Mouse (Mus musculus) cerebellum, postnatal 4 days (tissue): ENCODE measurements around the gene Iglon5.

Experiments used
- DNase-seq, 2 experiments: peaks; one replicate each; pipeline ENCODE4 v3.0.0; 2022; ENCODE audit warnings: low spot score in 2 of 2, mixed read lengths in 1 of 2

The Iglon5 gene

GRCm38 (mm10) chr7:43489631-43490125 is at the start of gene Iglon5:
Iglon5 (minus strand) TSS chr7:43490075.
- DNase-seq, result no peak

- DNase-seq, result no peak
Measured at GRCm38 (mm10) chr7:43538524-43538923, 48.6 kb upstream of the Iglon5 start.

GRCm38 (mm10) chr7:43532936-43533505 is 43.1 kb upstream of the Iglon5 start:
- DNase-seq, result no peak

- no peak for DNase-seq
Measured at GRCm38 (mm10) chr7:43530216-43530785, 40.4 kb upstream of the Iglon5 start.

- no peak for DNase-seq
Measured at GRCm38 (mm10) chr7:43525313-43525712, 35.4 kb upstream of the Iglon5 start.

GRCm38 (mm10) chr7:43522776-43523175 is 32.9 kb upstream of the Iglon5 start:
- DNase-seq, result no peak

GRCm38 (mm10) chr7:43518341-43518740 is 28.5 kb upstream of the Iglon5 start:
- DNase-seq, result peak in 1 of 2 experiments; percentile 24

GRCm38 (mm10) chr7:43515076-43515475 is 25.2 kb upstream of the Iglon5 start:
- DNase-seq, result no peak

- no peak for DNase-seq
Measured at GRCm38 (mm10) chr7:43512519-43512918, 22.6 kb upstream of the Iglon5 start.

GRCm38 (mm10) chr7:43511707-43512478 is 22.0 kb upstream of the Iglon5 start:
- DNase-seq, result no peak

- peak in 1 of 2 experiments; percentile 65 for DNase-seq
Measured at GRCm38 (mm10) chr7:43495343-43496021, 5.6 kb upstream of the Iglon5 start.

- DNase-seq, result no peak
Measured at GRCm38 (mm10) chr7:43490861-43491260, 986 bp upstream of the Iglon5 start.

GRCm38 (mm10) chr7:43490182-43490584 is 308 bp upstream of the Iglon5 start:
- DNase-seq, result peak; percentile 65 to 85

- no peak for DNase-seq
Measured at GRCm38 (mm10) chr7:43488646-43489045, 1.2 kb downstream of the Iglon5 start.

- no peak for DNase-seq
Measured at GRCm38 (mm10) chr7:43483236-43483635, 6.6 kb downstream of the Iglon5 start.

GRCm38 (mm10) chr7:43482090-43482716 is 7.7 kb downstream of the Iglon5 start:
- peak in 1 of 2 experiments; percentile 78 for DNase-seq

- no peak for DNase-seq
Measured at GRCm38 (mm10) chr7:43481191-43481590, 8.7 kb downstream of the Iglon5 start.

- no peak for DNase-seq
Measured at GRCm38 (mm10) chr7:43476376-43476775, 13.5 kb downstream of the Iglon5 start.

GRCm38 (mm10) chr7:43475706-43476105 is 14.2 kb downstream of the Iglon5 start:
- DNase-seq, result peak in 1 of 2 experiments; percentile 32

- peak in 1 of 2 experiments; percentile 38 for DNase-seq
Measured at GRCm38 (mm10) chr7:43470373-43470772, 19.5 kb downstream of the Iglon5 start.

- peak; percentile 69 to 84 for DNase-seq
Measured at GRCm38 (mm10) chr7:43466099-43466694, 23.7 kb downstream of the Iglon5 start.
